26 mouse cellular contexts compared by ENCODE assay signal in the genomic region with DNA sequence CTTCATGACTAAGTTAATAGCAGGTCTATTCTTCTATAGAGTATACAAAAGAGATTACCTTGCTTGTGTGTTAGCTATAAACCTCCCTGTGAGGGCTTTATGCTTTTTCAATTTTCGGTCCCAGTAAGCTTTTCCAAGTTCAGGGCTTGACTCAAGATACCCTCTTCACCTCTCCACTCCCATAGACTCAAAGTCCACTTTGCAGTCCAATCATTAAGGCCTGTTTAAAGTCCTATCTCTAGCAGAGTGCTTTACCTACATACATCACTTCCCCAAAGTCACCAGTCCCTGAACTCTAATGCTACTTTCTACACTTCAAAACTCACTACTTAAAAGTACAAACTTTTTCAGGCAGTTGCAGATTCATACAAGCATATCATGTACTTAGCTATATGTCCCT. TPM values are rescaled to one million over a fixed set of nuclear protein-coding genes. Genes with fewer than 3 reads are reported as not detected.
DNase-seq lines count a peak whose midpoint lies in the region; ATAC-seq and TF ChIP-seq lines count a peak whose summit lies in the region.
"Had no signal": no experiment of that assay in that cellular context is flagged by ENCODE, and none has a peak within 500 bp of the region (broad histone marks: within the 10 kb centered on the region; RNA-seq: fewer than 3 reads in every experiment).

No protein-coding gene starts in this region.

- no peak overlapping the region for H3K4me2 ChIP-seq in liver, embryonic 13.5 days
- no peak overlapping the region for H3K4me2 ChIP-seq in intestine, embryonic 16.5 days (ENCODE audit: low read depth, low read length)
- H3K4me2 ChIP-seq in liver, postnatal 0 days (ENCODE audit: low read depth, low read length), result peak overlapping the region; percentile 7; the same call in 1 of the 2 replicates
- H3K4me2 ChIP-seq in stomach, postnatal 0 days (replicated peaks; ENCODE audit: low read depth), result no peak overlapping the region
- H3K4me2 ChIP-seq: forebrain, embryonic 13.5 days; heart, embryonic 11.5 days; heart, embryonic 15.5 days; hindbrain, embryonic 13.5 days had no signal

- TF ChIP-seq EP300 in liver, postnatal 0 days (IDR thresholded peaks at IDR 0.05; ENCODE audit: low read depth), result no peak
- TF ChIP-seq EP300 in stomach, postnatal 0 days (optimal IDR thresholded peaks at IDR 0.05), result no peak

- DNase-seq in liver, embryonic 13.5 days, result no peak
- no peak for DNase-seq in liver
- no peak for DNase-seq in liver, postnatal 0 days
- DNase-seq in stomach, postnatal 0 days (ENCODE audit: low spot score), result no peak
- DNase-seq in adrenal gland, adult 8-10 months, result no peak
- no peak for DNase-seq in left cerebral cortex, adult 11 months (ENCODE audit: low spot score)
- no peak for DNase-seq in kidney, postnatal 36 days
- DNase-seq: adrenal gland, postnatal 10 days; adrenal gland, postnatal 36 days; cerebellum, adult 18-20 months; cerebellum, adult 9-10 months; cerebellum, postnatal 14 days; gastrocnemius, postnatal 14 days; heart, adult 11 months; heart, postnatal 10 days; heart, postnatal 36 days had no signal

- no peak for TF ChIP-seq CTCF in liver, postnatal 0 days (IDR thresholded peaks at IDR 0.05; ENCODE audit: low read depth)
- no peak for TF ChIP-seq CTCF in stomach, postnatal 0 days (IDR thresholded peaks at IDR 0.05; ENCODE audit: low read depth)

- no peaks in the 10 kb centered on the region for H3K27me3 ChIP-seq in liver, embryonic 13.5 days
- H3K27me3 ChIP-seq in intestine, embryonic 16.5 days (replicated peaks; ENCODE audit: control insufficient read depth, insufficient read depth, low read length), result no peaks in the 10 kb centered on the region
- no peaks in the 10 kb centered on the region for H3K27me3 ChIP-seq in liver, postnatal 0 days (ENCODE audit: insufficient read depth, low read length)
- no peaks in the 10 kb centered on the region for H3K27me3 ChIP-seq in stomach, postnatal 0 days (ENCODE audit: control insufficient read depth, insufficient read depth, low read length)
- H3K27me3 ChIP-seq: forebrain, embryonic 13.5 days; heart, embryonic 15.5 days; hindbrain, embryonic 13.5 days had no signal

- peak; percentile 45; the same call in 1 of the 2 replicates for ATAC-seq in liver, embryonic 13.5 days (ENCODE audit: low read depth)
- peak; percentile 88 for ATAC-seq in intestine, embryonic 16.5 days
- ATAC-seq in liver, postnatal 0 days, result peak; percentile 80
- peak; percentile 65; the same call in 1 of the 2 replicates for ATAC-seq in stomach, postnatal 0 days (ENCODE audit: low FRiP score, low TSS enrichment)
- ATAC-seq: activated CD4-positive, CD25-positive, alpha-beta regulatory T cell, adult 4 months; CD4-positive, CD25-positive, alpha-beta regulatory T cell, adult 4 months; forebrain, embryonic 13.5 days; forebrain, embryonic 16.5 days had no signal

- H3K36me3 ChIP-seq in liver, embryonic 13.5 days, result no peaks in the 10 kb centered on the region
- no peaks in the 10 kb centered on the region for H3K36me3 ChIP-seq in intestine, embryonic 16.5 days (ENCODE audit: control insufficient read depth, insufficient read depth, low read length)
- H3K36me3 ChIP-seq in liver, postnatal 0 days (replicated peaks; ENCODE audit: insufficient read depth, low read length), result no peaks in the 10 kb centered on the region
- H3K36me3 ChIP-seq in stomach, postnatal 0 days (ENCODE audit: control insufficient read depth, insufficient read depth, low read length), result no peaks in the 10 kb centered on the region
- H3K36me3 ChIP-seq: heart, embryonic 15.5 days had no signal

- H3K27ac ChIP-seq in liver, embryonic 13.5 days, result no peak overlapping the region
- H3K27ac ChIP-seq in intestine, embryonic 16.5 days (ENCODE audit: low read length), result no peak overlapping the region
- H3K27ac ChIP-seq in liver, postnatal 0 days (ENCODE audit: low read depth), result peak overlapping the region; percentile 31; the same call in 1 of the 2 replicates
- no peak overlapping the region for H3K27ac ChIP-seq in stomach, postnatal 0 days (replicated peaks)
- H3K27ac ChIP-seq: forebrain, embryonic 10.5 days; forebrain, embryonic 13.5 days; heart, embryonic 15.5 days; hindbrain, embryonic 10.5 days; hindbrain, embryonic 13.5 days had no signal

- H3K9me3 ChIP-seq in liver, embryonic 13.5 days (replicated peaks), result no peaks in the 10 kb centered on the region
- no peaks in the 10 kb centered on the region for H3K9me3 ChIP-seq in intestine, embryonic 16.5 days (ENCODE audit: control insufficient read depth, low read length)
- no peaks in the 10 kb centered on the region for H3K9me3 ChIP-seq in liver, postnatal 0 days (ENCODE audit: low read length)
- no peaks in the 10 kb centered on the region for H3K9me3 ChIP-seq in stomach, postnatal 0 days (ENCODE audit: control insufficient read depth, low read length)
- H3K9me3 ChIP-seq: forebrain, embryonic 10.5 days; forebrain, embryonic 13.5 days; heart, embryonic 15.5 days; hindbrain, embryonic 10.5 days; hindbrain, embryonic 13.5 days had no signal

- no peak overlapping the region for H3K4me3 ChIP-seq in liver, embryonic 13.5 days (replicated peaks)
- no peak overlapping the region for H3K4me3 ChIP-seq in intestine, embryonic 16.5 days (ENCODE audit: low read length)
- no peak overlapping the region for H3K4me3 ChIP-seq in liver, postnatal 0 days (ENCODE audit: low read depth, low read length)
- no peak overlapping the region for H3K4me3 ChIP-seq in stomach, postnatal 0 days (ENCODE audit: low read depth, low read length)
- H3K4me3 ChIP-seq: forebrain, embryonic 10.5 days; forebrain, embryonic 13.5 days; heart, embryonic 15.5 days; hindbrain, embryonic 10.5 days; hindbrain, embryonic 13.5 days had no signal

- peaks cover 5% of the 10 kb centered on the region; the same call in 1 of the 2 replicates for H3K4me1 ChIP-seq in liver, embryonic 13.5 days (replicated peaks)
- H3K4me1 ChIP-seq in intestine, embryonic 16.5 days (ENCODE audit: control insufficient read depth, insufficient read depth, low read length), result no peaks in the 10 kb centered on the region
- no peaks in the 10 kb centered on the region for H3K4me1 ChIP-seq in liver, postnatal 0 days (ENCODE audit: insufficient read depth)
- H3K4me1 ChIP-seq in stomach, postnatal 0 days (replicated peaks; ENCODE audit: control insufficient read depth, insufficient read depth), result no peaks in the 10 kb centered on the region
- H3K4me1 ChIP-seq: forebrain, embryonic 10.5 days; forebrain, embryonic 13.5 days; heart, embryonic 15.5 days; hindbrain, embryonic 10.5 days had no signal

- 67% methylated on average over 1 of the region's 1 CpGs for WGBS in liver, embryonic 13.5 days (ENCODE audit: insufficient replicate concordance)
- WGBS in intestine, embryonic 16.5 days, result 56% methylated on average over 1 of the region's 1 CpGs
- WGBS in liver, postnatal 0 days (ENCODE audit: insufficient replicate concordance), result 50% methylated on average over 1 of the region's 1 CpGs
- WGBS in stomach, postnatal 0 days, result 68% methylated on average over 1 of the region's 1 CpGs

- H3K9ac ChIP-seq in liver, embryonic 13.5 days, result no peak overlapping the region
- no peak overlapping the region for H3K9ac ChIP-seq in intestine, embryonic 16.5 days (ENCODE audit: low read depth, low read length)
- no peak overlapping the region for H3K9ac ChIP-seq in liver, postnatal 0 days (replicated peaks)
- no peak overlapping the region for H3K9ac ChIP-seq in stomach, postnatal 0 days (ENCODE audit: low read length)
- H3K9ac ChIP-seq: forebrain, embryonic 13.5 days; heart, embryonic 15.5 days; hindbrain, embryonic 13.5 days had no signal

RNA-seq across cellular contexts. Expression of gene Sp4, which starts 12.3 kb away (rescaled TPM):
- polyA plus RNA-seq in liver, embryonic 13.5 days (2015; fragmentation: Nextera tagmentation; extraction: Ambion mirVana), result 4.4 and 6.7 TPM in 2 replicates
- polyA plus RNA-seq in intestine, embryonic 16.5 days (2015; fragmentation: Nextera tagmentation; extraction: Ambion mirVana), result 3.9 and 4.3 TPM in 2 replicates
- 2.5 and 3.0 TPM in 2 replicates for polyA plus RNA-seq in liver, postnatal 0 days (2015; fragmentation: Nextera tagmentation; extraction: Ambion mirVana)
- polyA plus RNA-seq in stomach, postnatal 0 days (2015; fragmentation: Nextera tagmentation; extraction: Ambion mirVana), result 2.2 and 2.4 TPM in 2 replicates
- total RNA-seq in adrenal gland, adult 8-10 months (2022), result 10 to 100 TPM in 2 of 4 experiments, 1 to 10 TPM in 2; 7.3 to 14.3 (median 9.6) TPM
